Mouse (Mus musculus): Measurements from ENCODE around the gene Aifm2. TPM values are rescaled to one million over a fixed set of nuclear protein-coding genes. Genes with fewer than 3 reads are reported as not detected.

Gene Aifm2
- polyA plus RNA-seq, 1 experiment from 2014 or later: 5.0 TPM

DNA sequence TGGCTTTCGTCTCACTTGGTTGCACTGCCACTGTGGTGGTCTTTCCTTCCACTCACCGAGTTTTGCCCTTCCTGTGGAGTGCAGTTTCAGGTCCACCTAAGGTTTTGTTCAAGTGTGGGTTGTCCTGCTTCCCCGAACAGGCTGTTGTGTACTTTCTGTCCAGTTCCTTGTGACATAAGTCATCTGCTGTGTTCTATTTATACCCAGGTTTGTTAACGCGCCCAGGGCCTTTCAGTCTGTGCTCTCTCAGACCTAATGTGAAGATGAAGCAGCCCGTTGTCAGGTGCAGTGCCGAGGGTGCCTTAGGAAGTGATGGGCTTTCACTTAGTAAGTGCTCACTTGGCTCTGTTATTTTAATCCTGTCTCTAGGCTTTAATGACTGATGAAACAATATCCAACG lies 25.7 kb upstream of the Aifm2 start:
- no peak overlapping the region for H3K4me2 ChIP-seq (replicated peaks; ENCODE audit: low read depth, low read length)
- no peak overlapping the region for H3K9ac ChIP-seq (ENCODE audit: low read depth, low read length)
- H3K4me3 ChIP-seq (ENCODE audit: low read depth, low read length): no peak overlapping the region
- no peak overlapping the region for H3K27ac ChIP-seq (ENCODE audit: low read depth, low read length)
- DNase-seq (ENCODE audit: low spot score) (no peak), ATAC-seq (ENCODE audit: low FRiP score) (no peak)
- H3K36me3 ChIP-seq (ENCODE audit: control insufficient read depth, insufficient read depth, low read length): peaks cover 6% of the 10 kb centered on the region; the same call in 1 of the 2 replicates
- 91% methylated on average over 8 of the region's 8 CpGs for WGBS
- H3K27me3 ChIP-seq (ENCODE audit: control insufficient read depth, insufficient read depth, low read length): no peaks in the 10 kb centered on the region
- no peaks in the 10 kb centered on the region for H3K4me1 ChIP-seq (replicated peaks; ENCODE audit: control insufficient read depth, insufficient read depth, low read length)
- no peaks in the 10 kb centered on the region for H3K9me3 ChIP-seq (ENCODE audit: control insufficient read depth, low read length)

DNA sequence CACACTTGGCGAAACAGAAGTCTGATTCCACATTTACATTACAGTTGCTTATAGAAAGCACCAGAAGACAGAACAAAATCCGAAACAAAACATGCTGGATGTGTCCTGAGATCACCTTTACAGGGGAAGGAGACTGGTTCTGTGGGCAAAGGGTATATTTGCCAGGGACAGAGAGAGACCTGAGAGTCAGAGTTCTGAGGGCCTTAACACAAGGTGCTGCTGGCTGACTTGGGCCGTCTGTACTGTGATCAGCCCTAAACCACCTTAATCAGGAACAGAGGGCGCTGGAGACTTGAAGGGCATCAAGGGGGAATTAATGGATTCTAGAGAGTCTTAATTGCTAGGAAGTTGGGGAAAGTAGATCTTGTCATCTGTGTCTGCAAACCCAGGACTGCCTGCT lies 21.5 kb upstream of the Aifm2 start:
- Histone ChIP-seq H3K4me2 (replicated peaks; ENCODE audit: low read depth, low read length) (no peak overlapping the region), H3K9me3 (ENCODE audit: control insufficient read depth, low read length) (no peaks in the 10 kb centered on the region), H3K9ac (ENCODE audit: low read depth, low read length) (no peak overlapping the region), H3K27ac (ENCODE audit: low read depth, low read length) (no peak overlapping the region), H3K36me3 (ENCODE audit: control insufficient read depth, insufficient read depth, low read length) (peaks cover 2% of the 10 kb centered on the region; the same call in 1 of the 2 replicates), H3K4me1 (replicated peaks; ENCODE audit: control insufficient read depth, insufficient read depth, low read length) (peaks cover 12% of the 10 kb centered on the region), H3K27me3 (ENCODE audit: control insufficient read depth, insufficient read depth, low read length) (no peaks in the 10 kb centered on the region), H3K4me3 (ENCODE audit: low read depth, low read length) (no peak overlapping the region)
- DNase-seq (ENCODE audit: low spot score) (no peak), ATAC-seq (ENCODE audit: low FRiP score) (no peak)
- 74% methylated on average over 4 of the region's 4 CpGs for WGBS

DNA sequence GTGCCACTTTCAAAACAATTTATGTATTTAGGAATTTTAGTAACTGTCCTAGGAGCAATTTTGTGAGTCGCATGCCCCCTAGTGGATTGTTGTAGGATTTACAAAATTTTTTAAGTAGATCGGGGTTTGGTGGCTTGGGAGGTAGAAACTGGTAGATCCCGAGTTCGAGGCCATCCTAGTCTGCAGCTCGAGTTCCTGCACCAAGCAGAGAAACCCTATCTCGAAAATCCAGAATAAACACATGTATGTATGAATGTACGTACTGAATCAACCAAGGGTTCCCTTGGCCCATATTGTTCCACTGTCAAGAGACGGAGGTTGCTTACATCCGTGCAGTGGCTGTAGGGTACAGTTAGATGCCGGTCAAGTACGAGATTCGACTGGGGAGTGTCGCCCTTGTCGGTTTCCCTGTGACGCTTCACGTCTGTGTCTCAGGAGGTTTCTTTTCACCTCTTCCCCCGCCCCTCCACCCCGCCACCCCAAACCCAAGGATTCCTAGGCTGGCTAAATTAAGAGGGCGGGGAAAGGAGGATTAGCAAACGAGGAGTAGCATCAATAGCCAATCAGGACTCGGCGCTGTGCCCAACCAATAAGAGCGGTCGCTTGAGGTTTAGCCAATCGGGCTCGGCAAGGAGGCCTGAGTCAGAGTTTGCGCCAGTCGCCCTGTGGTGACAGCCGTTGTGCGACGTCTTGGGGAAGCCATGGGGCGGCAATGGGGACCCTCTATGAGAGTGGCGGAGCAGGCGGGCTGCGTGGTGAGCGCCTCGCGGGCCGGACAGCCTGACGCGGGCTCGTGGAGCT lies 20.0 kb upstream of the Aifm2 start, which contains the start of gene Tysnd1:
Gene Tysnd1 (plus strand): TSS at position 645 of the 801 bp plus-strand sequence.
- ATAC-seq (ENCODE audit: low FRiP score) (peak; percentile 98), DNase-seq (ENCODE audit: low spot score) (peak; percentile 92)
- WGBS: under 1% methylated on average over 42 of the region's 42 CpGs
- peak within 1 kb of the TSS; percentile 36; the same call in 1 of the 2 replicates for H3K27ac ChIP-seq (ENCODE audit: low read depth, low read length)
- H3K4me1 ChIP-seq (replicated peaks; ENCODE audit: control insufficient read depth, insufficient read depth, low read length): peaks cover 12% of the 10 kb centered on the region
- no peaks in the 10 kb centered on the region for H3K27me3 ChIP-seq (ENCODE audit: control insufficient read depth, insufficient read depth, low read length)
- no peaks in the 10 kb centered on the region for H3K9me3 ChIP-seq (ENCODE audit: control insufficient read depth, low read length)
- H3K9ac ChIP-seq (ENCODE audit: low read depth, low read length): peak within 1 kb of the TSS; percentile 74
- peak within 1 kb of the TSS; percentile 89 for H3K4me3 ChIP-seq (ENCODE audit: low read depth, low read length)
- no peaks in the 10 kb centered on the region; the same call in 1 of the 2 replicates for H3K36me3 ChIP-seq (ENCODE audit: control insufficient read depth, insufficient read depth, low read length)
- peak within 1 kb of the TSS; percentile 99 for H3K4me2 ChIP-seq (replicated peaks; ENCODE audit: low read depth, low read length)

DNA sequence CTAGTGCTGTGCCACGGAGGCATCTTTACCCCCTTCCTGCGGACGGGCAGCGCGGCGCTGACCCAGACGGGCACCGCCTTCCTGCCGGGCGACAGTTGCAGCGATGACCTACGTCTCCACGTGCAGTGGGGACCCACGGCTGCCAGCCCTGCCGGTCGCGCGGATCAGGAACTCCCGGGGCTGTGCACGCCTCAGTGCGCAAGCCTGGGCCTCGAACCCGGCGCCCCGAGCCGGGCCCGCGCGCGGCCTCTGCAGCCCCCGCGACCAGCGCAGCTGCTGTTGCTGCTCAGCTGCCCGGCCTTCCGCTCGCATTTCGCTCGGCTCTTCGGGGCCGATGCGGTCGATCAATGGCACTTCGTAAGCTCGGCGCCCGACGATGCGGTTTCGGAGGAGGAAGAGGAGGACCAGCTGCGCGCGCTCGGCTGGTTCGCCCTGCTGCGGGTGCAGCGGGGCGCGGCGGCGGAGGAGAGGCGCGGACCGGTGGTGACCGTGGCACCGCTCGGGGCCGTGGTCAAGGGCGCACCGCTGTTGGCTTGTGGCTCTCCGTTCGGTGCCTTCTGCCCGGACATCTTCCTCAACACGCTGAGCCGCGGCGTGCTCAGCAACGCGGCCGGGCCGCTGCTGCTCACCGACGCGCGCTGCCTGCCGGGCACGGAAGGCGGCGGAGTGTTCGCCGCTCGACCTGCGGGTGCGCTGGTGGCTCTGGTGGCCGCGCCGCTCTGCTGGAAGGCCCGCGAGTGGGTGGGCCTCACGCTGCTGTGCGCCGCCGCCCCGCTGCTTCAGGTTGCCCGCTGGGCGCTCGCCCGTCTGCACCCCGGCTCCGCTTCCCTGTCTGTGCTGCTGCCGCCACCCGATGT lies 19.1 kb upstream of the Aifm2 start:
- Histone ChIP-seq H3K27ac (ENCODE audit: low read depth, low read length) (peak overlapping the region; percentile 36; the same call in 1 of the 2 replicates), H3K9me3 (ENCODE audit: control insufficient read depth, low read length) (no peaks in the 10 kb centered on the region), H3K36me3 (ENCODE audit: control insufficient read depth, insufficient read depth, low read length) (no peaks in the 10 kb centered on the region; the same call in 1 of the 2 replicates), H3K9ac (ENCODE audit: low read depth, low read length) (peak overlapping the region; percentile 74), H3K27me3 (ENCODE audit: control insufficient read depth, insufficient read depth, low read length) (no peaks in the 10 kb centered on the region), H3K4me2 (replicated peaks; ENCODE audit: low read depth, low read length) (peak overlapping the region; percentile 99), H3K4me3 (ENCODE audit: low read depth, low read length) (peak overlapping the region; percentile 89), H3K4me1 (replicated peaks; ENCODE audit: control insufficient read depth, insufficient read depth, low read length) (peaks cover 12% of the 10 kb centered on the region)
- under 1% methylated on average over 102 of the region's 111 CpGs for WGBS
- ATAC-seq (ENCODE audit: low FRiP score): no peak; the same call in 1 of the 2 replicates
- DNase-seq (ENCODE audit: low spot score): peak; percentile 48

DNA sequence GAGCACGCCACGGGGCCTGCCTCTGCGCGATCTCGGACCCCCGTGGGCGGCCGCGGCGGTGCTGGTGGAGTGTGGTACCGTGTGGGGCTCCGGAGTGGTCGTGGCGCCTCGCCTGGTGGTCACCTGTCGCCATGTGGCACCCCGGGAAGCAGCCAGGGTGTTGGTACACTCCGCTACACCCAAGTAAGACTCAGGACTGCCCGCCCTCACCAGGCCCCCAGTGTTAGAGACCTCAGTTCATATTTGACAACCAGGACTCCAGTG lies 18.6 kb upstream of the Aifm2 start:
- no peaks in the 10 kb centered on the region; the same call in 1 of the 2 replicates for H3K36me3 ChIP-seq (ENCODE audit: control insufficient read depth, insufficient read depth, low read length)
- peak overlapping the region; percentile 74 for H3K9ac ChIP-seq (ENCODE audit: low read depth, low read length)
- H3K27me3 ChIP-seq (ENCODE audit: control insufficient read depth, insufficient read depth, low read length): no peaks in the 10 kb centered on the region
- 8% methylated on average over 19 of the region's 19 CpGs for WGBS
- H3K9me3 ChIP-seq (ENCODE audit: control insufficient read depth, low read length): no peaks in the 10 kb centered on the region
- no peak overlapping the region for H3K27ac ChIP-seq (ENCODE audit: low read depth, low read length)
- H3K4me2 ChIP-seq (replicated peaks; ENCODE audit: low read depth, low read length): peak overlapping the region; percentile 99
- H3K4me1 ChIP-seq (replicated peaks; ENCODE audit: control insufficient read depth, insufficient read depth, low read length): peaks cover 12% of the 10 kb centered on the region
- ATAC-seq (ENCODE audit: low FRiP score) (no peak), DNase-seq (ENCODE audit: low spot score) (no peak)
- peak overlapping the region; percentile 89 for H3K4me3 ChIP-seq (ENCODE audit: low read depth, low read length)

DNA sequence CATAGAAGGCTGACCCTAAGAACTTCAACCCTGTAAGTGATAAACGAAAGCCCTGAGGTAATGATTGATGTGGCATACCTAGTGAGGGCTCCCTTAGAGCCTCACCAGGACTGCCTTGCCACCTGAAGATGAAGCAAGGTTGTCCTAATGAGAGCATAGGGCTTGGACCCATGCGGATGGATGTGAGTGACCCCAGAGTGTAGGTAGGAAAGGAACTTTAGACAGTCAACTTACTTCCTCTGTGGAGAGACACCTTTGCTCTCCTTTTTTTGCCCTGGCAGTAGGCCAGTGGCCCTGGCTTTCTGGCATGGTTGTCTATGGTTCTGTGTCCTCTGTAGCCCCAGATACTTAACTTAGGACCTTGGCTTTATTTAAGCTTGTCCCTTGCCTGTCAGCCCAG lies 18.0 kb upstream of the Aifm2 start:
- ATAC-seq (ENCODE audit: low FRiP score) (no peak), DNase-seq (ENCODE audit: low spot score) (no peak)
- 84% methylated on average over 2 of the region's 2 CpGs for WGBS
- H3K4me1 ChIP-seq (replicated peaks; ENCODE audit: control insufficient read depth, insufficient read depth, low read length): peaks cover 12% of the 10 kb centered on the region
- no peaks in the 10 kb centered on the region; the same call in 1 of the 2 replicates for H3K36me3 ChIP-seq (ENCODE audit: control insufficient read depth, insufficient read depth, low read length)
- H3K27ac ChIP-seq (ENCODE audit: low read depth, low read length): no peak overlapping the region
- H3K27me3 ChIP-seq (ENCODE audit: control insufficient read depth, insufficient read depth, low read length): no peaks in the 10 kb centered on the region
- peak overlapping the region; percentile 99 for H3K4me2 ChIP-seq (replicated peaks; ENCODE audit: low read depth, low read length)
- peak overlapping the region; percentile 89 for H3K4me3 ChIP-seq (ENCODE audit: low read depth, low read length)
- no peak overlapping the region; the same call in 1 of the 2 replicates for H3K9ac ChIP-seq (ENCODE audit: low read depth, low read length)
- no peaks in the 10 kb centered on the region for H3K9me3 ChIP-seq (ENCODE audit: control insufficient read depth, low read length)

DNA sequence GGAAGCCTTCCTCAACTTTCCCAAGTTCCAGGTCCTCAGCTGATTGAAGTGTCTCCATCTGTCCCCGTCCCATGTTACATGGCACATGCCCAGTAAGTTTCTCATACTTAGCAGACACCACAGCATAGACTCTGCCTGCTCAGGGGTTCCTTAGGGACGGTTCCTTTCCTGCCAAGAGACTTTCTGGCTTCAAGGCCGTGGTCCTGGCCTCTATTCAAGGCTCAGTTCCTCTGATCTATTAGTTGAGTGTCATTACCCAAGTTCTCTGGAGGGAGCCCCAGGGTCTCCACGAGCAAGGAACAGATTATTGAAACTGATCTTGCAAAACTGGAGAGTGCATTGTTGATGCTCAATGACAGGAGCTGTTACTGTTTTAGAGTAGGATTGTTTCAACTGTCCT lies 10.4 kb upstream of the Aifm2 start:
- Histone ChIP-seq H3K4me1 (replicated peaks; ENCODE audit: control insufficient read depth, insufficient read depth, low read length) (no peaks in the 10 kb centered on the region), H3K9me3 (ENCODE audit: control insufficient read depth, low read length) (no peaks in the 10 kb centered on the region), H3K4me3 (ENCODE audit: low read depth, low read length) (no peak overlapping the region), H3K4me2 (replicated peaks; ENCODE audit: low read depth, low read length) (no peak overlapping the region), H3K27ac (ENCODE audit: low read depth, low read length) (no peak overlapping the region), H3K9ac (ENCODE audit: low read depth, low read length) (no peak overlapping the region), H3K27me3 (ENCODE audit: control insufficient read depth, insufficient read depth, low read length) (no peaks in the 10 kb centered on the region), H3K36me3 (ENCODE audit: control insufficient read depth, insufficient read depth, low read length) (no peaks in the 10 kb centered on the region)
- 86% methylated on average over 4 of the region's 4 CpGs for WGBS
- DNase-seq (ENCODE audit: low spot score): no peak
- ATAC-seq (ENCODE audit: low FRiP score): no peak

DNA sequence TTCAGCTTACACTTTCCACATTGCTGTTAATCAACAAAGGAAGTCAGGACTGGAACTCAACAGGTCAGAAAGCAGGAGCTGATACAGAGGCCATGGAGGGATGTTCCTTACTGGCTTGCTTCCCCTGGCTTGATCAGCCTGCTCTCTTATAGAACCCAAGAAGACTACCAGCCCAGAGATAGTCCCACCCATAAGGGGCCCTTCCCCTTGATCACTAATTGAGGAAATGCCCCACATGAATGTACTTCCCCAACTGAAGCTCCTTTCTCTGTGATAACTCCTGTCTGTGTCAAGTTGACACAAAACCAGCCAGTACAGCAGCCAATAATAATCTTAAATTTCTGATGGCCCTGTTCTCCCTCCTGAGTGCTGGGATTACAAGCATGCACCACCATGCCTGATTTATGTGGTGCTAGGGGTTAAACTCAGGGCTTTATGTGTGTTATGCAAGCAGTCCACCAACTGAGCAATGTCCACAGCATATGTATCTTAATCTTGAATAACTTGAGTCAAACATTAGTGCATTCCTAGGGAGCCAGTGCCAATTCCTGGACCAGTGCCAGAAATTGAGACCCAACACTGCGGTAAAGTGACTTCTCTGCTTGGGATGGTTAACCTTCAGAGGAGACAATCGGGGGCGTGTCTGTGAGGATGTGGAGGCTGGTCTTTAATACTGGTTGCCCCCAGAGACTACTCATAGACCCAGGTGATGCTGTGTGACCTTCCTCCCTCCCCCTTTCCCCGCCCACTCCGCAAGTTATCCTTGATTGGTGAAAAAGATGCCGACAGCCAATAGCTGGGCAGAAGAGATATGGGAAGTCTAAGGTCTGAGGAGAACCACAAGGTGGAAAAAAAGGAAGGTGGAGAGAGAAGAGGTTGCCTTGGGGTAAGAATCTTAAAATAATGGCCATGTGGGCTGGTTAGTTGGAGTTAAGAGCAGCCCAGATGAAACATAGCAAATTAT lies 8.4 kb upstream of the Aifm2 start:
- H3K9me3 ChIP-seq (ENCODE audit: control insufficient read depth, low read length): no peaks in the 10 kb centered on the region
- 80% methylated on average over 6 of the region's 6 CpGs for WGBS
- ATAC-seq (ENCODE audit: low FRiP score): no peak
- DNase-seq (ENCODE audit: low spot score): no peak
- H3K36me3 ChIP-seq (ENCODE audit: control insufficient read depth, insufficient read depth, low read length): no peaks in the 10 kb centered on the region
- no peak overlapping the region for H3K9ac ChIP-seq (ENCODE audit: low read depth, low read length)
- H3K4me2 ChIP-seq (replicated peaks; ENCODE audit: low read depth, low read length): no peak overlapping the region
- H3K4me3 ChIP-seq (ENCODE audit: low read depth, low read length): no peak overlapping the region
- no peaks in the 10 kb centered on the region for H3K27me3 ChIP-seq (ENCODE audit: control insufficient read depth, insufficient read depth, low read length)
- H3K27ac ChIP-seq (ENCODE audit: low read depth, low read length): no peak overlapping the region
- H3K4me1 ChIP-seq (replicated peaks; ENCODE audit: control insufficient read depth, insufficient read depth, low read length): no peaks in the 10 kb centered on the region

Data from hindbrain, embryonic 11.5 days (tissue).